Mouse (Mus musculus) lung, embryonic 14.5 days (tissue): ENCODE results near the gene Lcmt1. TPM values are rescaled to one million over a fixed set of nuclear protein-coding genes. Genes with fewer than 3 reads are reported as not detected.
A peak's percentile ranks its signal among the peaks of the same experiment; 100 is the strongest.

Experiments used
- ATAC-seq: fragments of 200-750 bp; cut with Nextera tagmentation; 2 replicates; pipeline ENCODE4 v1.8.0; 2017; ENCODE audit warnings: mild to moderate bottlenecking, moderate TSS enrichment, moderate library complexity; ENCODE audit not compliant: insufficient read depth
- DNase-seq: peaks from one replicate; pipeline ENCODE4 v3.0.0-alpha.2; 2015
- H3K27ac ChIP-seq: fragments of 300-500 bp; sonication (generic); 2 replicates; pipeline ENCODE4 v1.5.1; 2014; ENCODE audit warnings: low read depth, mild to moderate bottlenecking, moderate library complexity
- H3K27me3 ChIP-seq: fragments of 300-500 bp; sonication (generic); 2 replicates; pipeline ENCODE4 v1.6.1; 2014; ENCODE audit warnings: low read length, control low read depth; ENCODE audit not compliant: insufficient read depth
- H3K36me3 ChIP-seq: fragments of 300-500 bp; sonication (generic); 2 replicates; pipeline ENCODE4 v1.6.1; 2014; ENCODE audit warnings: control low read depth; ENCODE audit not compliant: insufficient read depth
- H3K4me1 ChIP-seq: fragments of 300-500 bp; sonication (generic); 2 replicates; pipeline ENCODE4 v1.6.1; 2014; ENCODE audit warnings: antibody characterized with exemption, control low read depth; ENCODE audit not compliant: insufficient read depth
- H3K4me2 ChIP-seq: fragments of 300-500 bp; sonication (generic); 2 replicates; pipeline ENCODE4 v1.6.1; 2014; ENCODE audit warnings: mild to moderate bottlenecking
- H3K4me3 ChIP-seq: fragments of 300-500 bp; sonication (generic); 2 replicates; pipeline ENCODE4 v1.5.1; 2014; ENCODE audit warnings: low read depth, low read length
- H3K9ac ChIP-seq: fragments of 300-500 bp; sonication (generic); 2 replicates; pipeline ENCODE4 v1.6.1; 2014
- H3K9me3 ChIP-seq: fragments of 300-500 bp; sonication (generic); 2 replicates; pipeline ENCODE4 v1.6.1; 2016; ENCODE audit warnings: low read depth, low read length, control low read depth
- CTCF ChIP-seq: IDR thresholded peaks from 2 replicates; pipeline ENCODE4 v1.5.1; 2016; ENCODE audit warnings: antibody characterized with exemption, low read depth
- WGBS: fragments of 180-500 bp; shearing (Covaris S2); extraction: QIAGEN DNeasy Blood & Tissue Kit; methylation state at CpG from one replicate; pipeline ENCODE4 v1.1.7; 2014; 5-methylcytosine and 5-hydroxymethylcytosine counted together
- polyA plus RNA-seq: library from polyadenylated mRNA; unstranded; fragments of >200 nt; fragmentation: Nextera tagmentation; extraction: Ambion mirVana; gene quantifications from 2 replicates; pipeline ENCODE4 v1.2.1, GENCODE M21; 2014

Gene Lcmt1
- polyA plus RNA-seq, 1 experiment from 2014 or later: 43.9 TPM

DNA sequence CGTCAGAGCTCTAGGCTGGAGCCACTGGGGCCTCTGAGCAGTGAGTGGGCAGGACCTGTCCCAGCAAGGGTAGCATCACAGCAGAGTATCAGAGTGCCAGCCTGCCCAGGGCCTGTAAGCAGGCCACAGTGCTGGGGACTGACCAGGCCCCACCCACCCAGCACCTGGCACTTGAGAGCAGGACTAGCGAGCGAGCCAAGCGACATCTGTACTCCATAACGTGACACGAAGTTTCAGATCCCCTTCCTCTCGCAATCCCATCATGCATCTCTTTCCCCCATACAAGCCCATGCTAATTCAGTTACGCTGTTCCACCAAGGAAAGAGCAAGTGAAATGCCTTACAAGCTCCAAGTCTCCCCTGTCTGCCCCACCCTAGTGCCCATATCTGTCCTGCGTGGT is 39.1 kb upstream of the Lcmt1 start:
- no peak overlapping the region for H3K4me3 ChIP-seq
- no peak overlapping the region for H3K27ac ChIP-seq
- peak; percentile 21 for DNase-seq
- H3K9ac ChIP-seq: no peak overlapping the region
- no peak overlapping the region for H3K4me2 ChIP-seq
- peak; percentile 52; the same call in 1 of the 2 replicates for ATAC-seq
- 79% methylated on average over 9 of the region's 9 CpGs for WGBS
- no peaks in the 10 kb centered on the region for H3K9me3 ChIP-seq
- TF ChIP-seq CTCF: no peak
- no peaks in the 10 kb centered on the region for H3K4me1 ChIP-seq
- no peaks in the 10 kb centered on the region for H3K27me3 ChIP-seq
- H3K36me3 ChIP-seq: peaks cover 10% of the 10 kb centered on the region; the same call in 1 of the 2 replicates

DNA sequence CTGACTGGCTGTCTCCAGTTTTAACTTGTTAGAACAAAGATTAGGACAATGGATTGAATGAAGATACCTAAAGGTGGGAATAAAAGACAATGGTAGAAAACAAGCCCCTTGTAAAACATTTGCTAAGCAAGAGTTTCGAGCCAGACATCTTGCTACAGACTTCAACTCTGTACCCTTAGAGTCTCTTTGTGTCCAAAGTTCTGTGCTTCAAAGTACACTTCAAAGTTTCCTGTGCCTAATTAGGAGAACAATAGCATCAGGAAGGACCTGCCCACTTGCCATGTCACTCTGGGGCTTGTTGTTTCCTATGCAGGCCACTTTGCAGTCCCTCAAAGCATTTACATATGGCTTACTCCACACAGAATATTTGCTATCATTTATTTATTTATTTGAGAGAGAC is 33.3 kb upstream of the Lcmt1 start:
- H3K4me1 ChIP-seq: peaks cover 8% of the 10 kb centered on the region
- no peaks in the 10 kb centered on the region for H3K27me3 ChIP-seq
- peak overlapping the region; percentile 58 for H3K27ac ChIP-seq
- DNase-seq (peak; percentile 39), ATAC-seq (no peak)
- H3K9me3 ChIP-seq: no peaks in the 10 kb centered on the region
- H3K4me3 ChIP-seq: no peak overlapping the region
- no peak overlapping the region for H3K4me2 ChIP-seq
- TF ChIP-seq CTCF: no peak
- no peak overlapping the region for H3K9ac ChIP-seq
- H3K36me3 ChIP-seq: no peaks in the 10 kb centered on the region
- WGBS: 66% methylated on average over 1 of the region's 1 CpGs

DNA sequence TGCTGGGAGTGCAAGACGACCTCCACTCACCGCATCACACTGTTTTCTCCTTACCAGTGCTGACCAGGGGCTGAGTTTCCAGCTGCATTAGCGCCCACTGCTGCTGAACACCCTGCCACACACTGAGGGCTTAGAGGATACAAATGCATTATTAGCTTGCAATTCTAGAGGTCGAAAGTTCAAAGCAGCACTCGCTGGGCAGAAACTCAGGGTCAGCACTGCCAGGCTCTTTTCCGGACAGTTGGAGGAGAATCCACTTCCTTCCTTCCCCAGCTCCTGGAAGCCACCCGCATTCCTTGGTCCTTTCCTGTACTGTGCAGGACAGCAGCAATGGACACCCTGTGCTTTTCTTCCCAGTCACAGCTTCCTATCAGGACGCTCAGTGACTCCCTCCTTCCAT is 31.2 kb upstream of the Lcmt1 start:
- whole genome bisulfite sequencing: 50% methylated on average over 8 of the region's 8 CpGs

DNA sequence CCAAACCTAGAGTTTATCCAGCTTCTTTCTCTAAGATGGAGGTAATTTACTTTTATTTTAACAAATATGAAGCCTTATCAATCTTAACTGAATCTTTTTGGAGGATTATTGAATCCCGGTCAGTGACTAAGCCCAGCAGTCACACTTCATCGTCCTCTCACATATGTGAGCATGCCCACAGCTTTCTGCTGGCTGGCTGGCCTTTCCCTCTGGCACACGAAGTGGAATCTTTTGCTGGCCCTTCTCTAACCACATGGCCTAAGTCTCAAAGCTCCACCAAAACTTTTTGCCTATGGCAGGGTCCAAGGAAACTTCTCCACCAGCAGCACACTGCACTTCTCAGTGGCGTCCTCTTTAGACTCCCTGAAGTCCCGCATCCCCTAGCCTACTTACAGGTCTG is 27.7 kb upstream of the Lcmt1 start:
- H3K27ac ChIP-seq: no peak overlapping the region

More for the DNA sequence above, 31.2 kb upstream of the Lcmt1 start:
- peak; percentile 34 for TF ChIP-seq CTCF
- Histone ChIP-seq H3K4me1 (peaks cover 17% of the 10 kb centered on the region), H3K4me2 (no peak overlapping the region), H3K36me3 (no peaks in the 10 kb centered on the region), H3K9ac (no peak overlapping the region), H3K27me3 (no peaks in the 10 kb centered on the region), H3K27ac (no peak overlapping the region; the same call in 1 of the 2 replicates), H3K9me3 (no peaks in the 10 kb centered on the region), H3K4me3 (no peak overlapping the region)
- DNase-seq (peak; percentile 36), ATAC-seq (no peak; the same call in 1 of the 2 replicates)

DNA sequence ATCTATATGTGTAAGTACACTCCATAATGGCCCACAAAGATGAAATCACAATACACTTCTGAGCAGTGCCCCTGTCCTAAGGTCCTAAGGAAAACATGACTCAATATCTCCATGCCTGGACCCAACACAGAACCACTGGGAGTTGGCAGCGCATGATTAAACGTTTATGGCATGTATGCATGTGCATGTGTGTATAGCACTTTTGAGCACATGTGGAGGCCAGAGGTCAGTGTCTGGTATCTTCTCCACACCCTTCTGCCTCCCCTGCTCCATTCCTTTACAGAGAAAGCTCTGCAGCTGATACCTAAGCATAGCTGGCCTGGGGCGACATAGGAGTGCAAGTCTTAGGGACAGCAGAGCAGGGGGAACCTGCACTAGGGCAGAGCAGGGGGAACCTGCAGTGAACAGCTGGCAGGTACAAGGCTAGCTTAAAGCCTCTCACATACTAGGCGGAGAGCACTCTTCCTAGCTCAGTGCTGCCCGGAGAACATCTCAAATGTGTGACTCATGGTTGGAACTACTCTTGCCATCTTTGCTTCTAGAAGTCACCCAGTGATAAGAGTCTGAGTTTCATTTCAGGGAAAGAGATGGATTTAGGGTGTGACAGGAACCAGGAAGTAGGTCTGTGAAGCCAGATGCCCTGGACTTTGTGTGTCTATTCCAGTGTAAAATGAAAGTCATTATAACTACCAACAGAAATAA is 25.4 kb upstream of the Lcmt1 start:
- no peaks in the 10 kb centered on the region for H3K9me3 ChIP-seq
- no peak overlapping the region for H3K4me2 ChIP-seq
- WGBS: 88% methylated on average over 5 of the region's 5 CpGs
- TF ChIP-seq CTCF: no peak
- no peaks in the 10 kb centered on the region for H3K36me3 ChIP-seq
- H3K9ac ChIP-seq: no peak overlapping the region
- ATAC-seq: no peak
- H3K4me1 ChIP-seq: peaks cover 17% of the 10 kb centered on the region
- no peak overlapping the region for H3K27ac ChIP-seq
- H3K27me3 ChIP-seq: no peaks in the 10 kb centered on the region
- no peak overlapping the region for H3K4me3 ChIP-seq
- no peak for DNase-seq

More for the DNA sequence above, 27.7 kb upstream of the Lcmt1 start:
- H3K4me1 ChIP-seq: peaks cover 17% of the 10 kb centered on the region
- WGBS: 45% methylated on average over 5 of the region's 5 CpGs
- no peak overlapping the region for H3K4me2 ChIP-seq
- no peaks in the 10 kb centered on the region for H3K27me3 ChIP-seq
- DNase-seq: no peak
- no peak for ATAC-seq
- TF ChIP-seq CTCF: no peak
- H3K36me3 ChIP-seq: no peaks in the 10 kb centered on the region
- H3K4me3 ChIP-seq: no peak overlapping the region
- no peaks in the 10 kb centered on the region for H3K9me3 ChIP-seq
- H3K9ac ChIP-seq: no peak overlapping the region

DNA sequence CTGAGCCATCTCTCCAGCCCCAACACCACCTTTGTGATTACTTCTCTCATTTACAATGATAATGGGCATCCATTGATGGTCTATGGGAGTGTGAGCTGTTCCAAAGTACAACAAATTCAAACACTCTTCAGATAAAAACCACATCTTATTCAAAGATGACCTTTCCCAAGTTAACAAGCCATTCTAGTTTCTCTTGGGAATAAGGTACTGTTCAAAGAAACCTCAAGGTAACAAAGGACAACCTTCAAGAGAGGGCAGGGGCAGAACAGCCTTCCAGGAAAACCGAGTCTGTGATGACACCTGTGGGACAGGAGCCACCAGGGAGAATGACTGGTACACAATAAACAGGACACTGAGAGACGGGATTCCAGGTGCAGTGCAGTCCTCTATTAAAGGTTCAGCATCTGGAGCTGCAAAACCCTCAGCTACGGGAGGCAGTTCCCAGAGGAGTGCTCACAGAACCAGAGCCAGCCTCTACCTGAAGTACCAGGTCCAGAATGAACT is 24.5 kb upstream of the Lcmt1 start:
- H3K9me3 ChIP-seq: no peaks in the 10 kb centered on the region
- H3K4me1 ChIP-seq: peaks cover 17% of the 10 kb centered on the region
- WGBS: 79% methylated on average over 3 of the region's 3 CpGs
- H3K9ac ChIP-seq: no peak overlapping the region
- no peaks in the 10 kb centered on the region for H3K27me3 ChIP-seq
- no peak for ATAC-seq
- TF ChIP-seq CTCF: no peak
- no peak for DNase-seq
- H3K4me2 ChIP-seq: no peak overlapping the region
- H3K36me3 ChIP-seq: no peaks in the 10 kb centered on the region
- H3K4me3 ChIP-seq: no peak overlapping the region
- no peak overlapping the region for H3K27ac ChIP-seq

DNA sequence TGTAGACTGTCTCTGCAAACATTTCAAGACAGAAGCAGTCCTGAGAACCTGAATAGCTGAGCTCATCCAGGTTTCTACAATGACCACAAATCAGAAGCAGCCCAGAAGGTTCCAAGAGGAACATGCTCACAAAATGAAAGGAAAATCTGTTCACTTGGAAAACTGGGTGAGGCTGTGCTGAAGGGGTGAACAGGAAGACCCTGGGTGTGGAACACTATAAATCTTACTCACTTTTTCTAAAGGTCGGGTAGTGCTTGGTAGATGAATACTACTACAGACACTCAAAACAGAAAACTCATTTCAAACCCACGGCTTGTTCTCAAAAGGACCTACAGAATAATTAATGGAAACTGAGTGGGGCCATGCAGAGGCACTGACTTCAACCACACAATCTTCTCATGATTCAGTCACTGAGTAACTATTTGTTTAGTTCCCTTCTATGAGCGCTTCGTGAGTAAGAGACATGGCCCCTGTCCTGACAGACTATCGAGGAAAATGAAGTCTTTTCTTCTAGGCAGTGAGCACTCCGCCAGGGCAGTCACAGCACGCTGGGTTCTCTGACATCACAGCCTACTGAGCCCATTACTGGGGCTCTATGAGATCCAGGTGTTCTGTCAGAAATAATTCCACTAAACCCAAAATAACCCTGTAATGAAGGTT is 22.8 kb upstream of the Lcmt1 start:
- H3K4me1 ChIP-seq: peaks cover 4% of the 10 kb centered on the region; the same call in 1 of the 2 replicates
- no peak for TF ChIP-seq CTCF
- no peak overlapping the region for H3K9ac ChIP-seq
- WGBS: 64% methylated on average over 7 of the region's 7 CpGs
- no peaks in the 10 kb centered on the region for H3K27me3 ChIP-seq
- H3K9me3 ChIP-seq: no peaks in the 10 kb centered on the region
- no peak for ATAC-seq
- no peak overlapping the region for H3K27ac ChIP-seq
- H3K36me3 ChIP-seq: no peaks in the 10 kb centered on the region
- H3K4me3 ChIP-seq: no peak overlapping the region
- DNase-seq: no peak
- no peak overlapping the region for H3K4me2 ChIP-seq
